Mouse (Mus musculus) heart, embryonic 15.5 days (tissue): Measurements from ENCODE around the gene Tshr. TPM values are rescaled to one million over a fixed set of nuclear protein-coding genes. Genes with fewer than 3 reads are reported as not detected.

Experiments
- ATAC-seq: fragments of 200-750 bp; cut with Nextera tagmentation; replicated peaks from 2 replicates; pipeline ENCODE4 v1.8.0; 2017; ENCODE audit warnings: low read depth, moderate TSS enrichment; ENCODE audit not compliant: insufficient number of reproducible peaks, insufficient read depth, low FRiP score
- H3K27ac ChIP-seq: fragments of 300-500 bp; sonication (generic); 2 replicates; pipeline ENCODE4 v1.5.1; 2015; ENCODE audit warnings: mild to moderate bottlenecking, inconsistent platforms
- H3K27me3 ChIP-seq: fragments of 300-500 bp; sonication (generic); 2 replicates; pipeline ENCODE4 v1.6.1; 2015; ENCODE audit warnings: inconsistent platforms
- H3K36me3 ChIP-seq: fragments of 300-500 bp; sonication (generic); 2 replicates; pipeline ENCODE4 v1.6.1; 2015; ENCODE audit warnings: mild to moderate bottlenecking, inconsistent platforms
- H3K4me1 ChIP-seq: fragments of 300-500 bp; sonication (generic); replicated peaks from 2 replicates; pipeline ENCODE4 v1.6.1; 2015; ENCODE audit warnings: inconsistent platforms
- H3K4me2 ChIP-seq: fragments of 300-500 bp; sonication (generic); 2 replicates; pipeline ENCODE4 v1.6.1; 2015; ENCODE audit warnings: inconsistent platforms, mild to moderate bottlenecking, moderate library complexity
- H3K4me3 ChIP-seq: fragments of 300-500 bp; sonication (generic); 2 replicates; pipeline ENCODE4 v1.5.1; 2015; ENCODE audit warnings: mild to moderate bottlenecking, inconsistent platforms
- H3K9ac ChIP-seq: fragments of 300-500 bp; sonication (generic); 2 replicates; pipeline ENCODE4 v1.6.1; 2015; ENCODE audit warnings: mild to moderate bottlenecking, inconsistent platforms
- H3K9me3 ChIP-seq: fragments of 300-500 bp; sonication (generic); replicated peaks from 2 replicates; pipeline ENCODE4 v1.6.1; 2016; ENCODE audit warnings: inconsistent platforms
- WGBS: fragments of 180-500 bp; shearing (Covaris S2); methylation state at CpG from one replicate; pipeline ENCODE4 v1.1.7; 2015; ENCODE audit warnings: mixed read lengths; 5-methylcytosine and 5-hydroxymethylcytosine counted together
- polyA plus RNA-seq: library from polyadenylated mRNA; unstranded; fragments of >200 nt; fragmentation: Nextera tagmentation; extraction: Ambion mirVana; gene quantifications from 2 replicates; pipeline ENCODE4 v1.2.1, GENCODE M21; 2015

Gene Tshr
- polyA plus RNA-seq, 1 experiment from 2014 or later, result 0.06 TPM

DNA sequence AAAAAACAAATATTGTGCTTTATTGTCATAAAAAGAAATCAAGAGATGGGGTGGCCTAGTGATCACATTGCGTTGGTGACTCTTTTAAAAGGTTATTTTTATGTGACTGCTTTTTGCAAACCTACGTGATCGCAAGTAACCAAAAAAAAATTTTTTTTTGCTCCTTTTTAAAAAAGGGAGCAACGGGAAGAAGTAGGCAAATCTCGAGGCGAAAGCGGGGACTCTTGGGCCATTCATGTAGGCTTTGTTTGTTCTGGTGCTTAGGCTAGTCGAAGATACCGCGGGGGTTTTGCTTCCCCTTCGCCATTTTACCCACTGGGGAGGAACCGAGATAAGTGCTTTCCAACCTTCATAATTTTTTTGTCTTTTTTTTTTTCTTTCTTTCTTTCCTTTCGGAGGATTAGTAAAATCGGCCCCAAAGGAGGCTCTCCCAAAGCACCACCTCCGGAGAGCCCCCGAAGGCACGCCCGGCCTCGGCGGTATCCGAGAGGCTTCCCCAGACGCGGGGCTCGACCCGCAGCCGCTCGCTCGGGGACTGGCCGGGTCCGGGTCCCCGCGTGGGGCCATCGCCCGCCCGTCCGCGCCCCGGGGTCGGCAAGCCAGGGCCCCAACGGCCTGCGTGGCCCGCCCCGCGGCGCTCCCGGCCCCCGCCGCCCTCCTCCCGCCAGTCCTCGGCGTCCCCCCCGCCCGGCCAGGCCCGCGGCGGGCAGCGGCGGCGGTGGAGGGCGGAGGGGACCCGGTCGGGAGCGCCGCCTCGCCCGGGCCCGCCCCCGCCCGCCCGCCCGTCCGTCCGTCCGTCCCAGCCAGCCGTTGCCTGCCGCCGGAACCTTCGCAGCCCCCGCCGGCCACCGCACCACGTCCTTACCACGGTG is 204.5 kb downstream of the Tshr start:
- peak; percentile 13 for ATAC-seq
- no peaks in the 10 kb centered on the region for H3K27me3 ChIP-seq

DNA sequence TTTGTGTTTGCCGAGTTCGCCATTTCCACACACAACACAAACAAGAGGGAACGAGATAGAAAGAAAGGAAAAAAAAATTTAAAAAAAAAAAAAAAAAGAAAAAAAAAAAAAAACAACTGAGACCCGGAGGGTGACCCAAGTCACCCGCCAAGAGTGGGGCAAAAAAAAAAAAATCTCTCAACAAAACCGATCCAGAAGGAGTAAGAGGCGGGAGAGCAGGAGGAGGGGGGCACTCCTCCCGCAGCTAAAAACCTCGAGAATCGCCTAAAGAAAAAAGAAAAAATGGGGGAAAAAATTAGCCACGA is 205.1 kb downstream of the Tshr start:
- Histone ChIP-seq H3K4me3 (peak overlapping the region; percentile 92), H3K9me3 (no peaks in the 10 kb centered on the region), H3K27me3 (no peaks in the 10 kb centered on the region), H3K4me1 (peaks cover 13% of the 10 kb centered on the region), H3K4me2 (peak overlapping the region; percentile 77), H3K9ac (peak overlapping the region; percentile 99), H3K36me3 (peaks cover 8% of the 10 kb centered on the region; the same call in 1 of the 2 replicates), H3K27ac (peak overlapping the region; percentile 100)
- under 1% methylated on average over 11 of the region's 11 CpGs for WGBS
- ATAC-seq, result no peak

More for the DNA sequence above, 204.5 kb downstream of the Tshr start:
- Histone ChIP-seq H3K4me3 (peak overlapping the region; percentile 92), H3K9ac (peak overlapping the region; percentile 99), H3K4me1 (peaks cover 13% of the 10 kb centered on the region), H3K36me3 (peaks cover 8% of the 10 kb centered on the region; the same call in 1 of the 2 replicates), H3K27ac (peak overlapping the region; percentile 100), H3K9me3 (no peaks in the 10 kb centered on the region), H3K4me2 (peak overlapping the region; percentile 77)
- WGBS, result under 1% methylated on average over 54 of the region's 83 CpGs

DNA sequence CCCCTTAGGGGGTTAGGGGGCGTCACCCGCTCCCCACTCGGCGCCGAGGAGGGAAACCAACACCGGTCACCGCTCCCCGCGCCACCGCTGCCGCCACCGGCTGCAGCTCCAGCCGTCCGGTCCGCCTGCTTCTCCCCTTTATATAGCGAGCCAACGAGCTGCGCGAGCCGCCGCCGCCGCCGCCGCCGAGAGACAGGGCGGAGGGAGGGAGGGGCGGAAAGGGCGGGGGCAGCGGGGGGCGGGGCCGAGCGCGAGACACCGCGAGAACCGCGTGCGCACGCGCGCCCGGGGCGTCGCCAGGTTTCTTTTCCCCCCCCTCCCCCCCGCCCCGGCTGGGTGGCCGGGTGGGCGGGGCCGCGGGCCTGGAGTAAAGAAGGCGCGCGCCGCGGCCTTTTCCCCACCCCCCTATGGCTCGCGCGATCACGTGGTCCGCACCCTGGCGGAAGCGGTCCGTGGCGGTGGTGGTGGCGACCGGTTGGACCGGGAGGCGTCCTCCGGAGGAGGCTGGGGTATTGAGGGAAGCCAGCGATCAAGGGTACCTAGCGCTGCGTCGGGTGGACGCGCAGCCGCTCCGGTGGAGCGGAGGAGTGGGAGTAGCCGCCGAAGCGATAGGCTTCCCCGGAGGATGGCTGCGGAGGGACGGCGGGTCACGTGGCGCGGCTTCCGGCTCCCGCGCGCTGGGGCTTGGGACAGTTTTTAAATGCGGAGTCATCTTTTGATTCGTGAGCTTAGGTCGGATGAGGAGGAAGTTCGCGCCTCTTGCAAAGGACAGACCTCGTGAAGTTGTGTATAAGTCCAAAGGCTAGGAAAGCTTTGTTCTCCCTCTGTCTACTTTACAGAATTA is 205.7 kb downstream of the Tshr start, which contains the start of gene Gtf2a1:
Gene Gtf2a1, minus strand, starts transcription at position 641 of the 844 bp plus-strand sequence.
- peak; percentile 85 for ATAC-seq
- H3K9me3 ChIP-seq, result no peaks in the 10 kb centered on the region
- H3K4me2 ChIP-seq, result peak within 1 kb of the TSS; percentile 78
- H3K27ac ChIP-seq, result peak within 1 kb of the TSS; percentile 100
- peak within 1 kb of the TSS; percentile 92 for H3K4me3 ChIP-seq
- under 1% methylated on average over 57 of the region's 99 CpGs for WGBS
- peak within 1 kb of the TSS; percentile 99 for H3K9ac ChIP-seq
- no peaks in the 10 kb centered on the region for H3K27me3 ChIP-seq
- H3K4me1 ChIP-seq, result peaks cover 13% of the 10 kb centered on the region
- peaks cover 5% of the 10 kb centered on the region; the same call in 1 of the 2 replicates for H3K36me3 ChIP-seq

DNA sequence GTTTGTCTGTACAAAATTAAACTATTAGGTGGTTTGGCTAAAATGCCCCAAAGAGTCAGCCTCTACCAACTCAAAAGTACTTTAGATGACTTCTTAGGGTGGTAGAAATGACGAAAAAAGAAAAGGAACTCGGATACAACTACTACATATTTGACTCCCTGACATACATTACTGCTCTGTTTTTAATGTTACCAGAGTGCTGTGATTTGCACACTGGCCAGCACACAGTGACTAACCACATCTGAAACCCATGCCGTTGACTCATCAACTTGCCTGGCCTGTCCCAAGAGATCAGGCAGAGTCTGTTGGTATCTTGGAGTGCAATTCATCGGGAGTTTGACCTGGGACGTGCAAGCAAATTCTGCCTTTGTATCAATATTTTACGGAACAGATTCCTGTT is 206.4 kb downstream of the Tshr start:
- Histone ChIP-seq H3K9me3 (no peaks in the 10 kb centered on the region), H3K9ac (peak overlapping the region; percentile 71), H3K27me3 (no peaks in the 10 kb centered on the region), H3K36me3 (peaks cover 3% of the 10 kb centered on the region; the same call in 1 of the 2 replicates), H3K4me3 (peak overlapping the region; percentile 92), H3K4me2 (peak overlapping the region; percentile 78), H3K4me1 (peaks cover 13% of the 10 kb centered on the region), H3K27ac (peak overlapping the region; percentile 100)
- ATAC-seq, result no peak
- WGBS, result 25% methylated on average over 6 of the region's 6 CpGs

DNA sequence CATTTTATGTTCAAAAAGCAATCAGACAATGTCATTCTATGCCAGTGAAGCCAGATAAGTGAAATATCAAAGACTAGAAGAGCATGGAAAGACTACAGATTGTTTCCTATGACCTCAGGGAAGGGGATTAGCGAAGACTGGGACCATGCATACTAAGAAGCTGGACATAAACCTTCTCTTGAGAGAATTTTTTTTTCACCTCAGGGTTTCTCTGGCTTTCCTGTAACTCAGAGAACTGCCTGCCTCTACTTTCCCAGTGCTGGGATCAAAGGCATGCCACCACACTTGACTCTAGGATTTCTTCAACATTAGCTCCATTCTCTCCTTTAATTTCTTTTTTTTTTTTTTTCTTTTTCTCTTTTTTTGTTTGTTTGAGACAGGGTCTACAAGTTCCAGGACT is 206.8 kb downstream of the Tshr start:
- peaks cover 13% of the 10 kb centered on the region for H3K4me1 ChIP-seq
- no peaks in the 10 kb centered on the region for H3K9me3 ChIP-seq
- 94% methylated on average over 1 of the region's 1 CpGs for WGBS
- H3K36me3 ChIP-seq, result no peaks in the 10 kb centered on the region
- H3K27ac ChIP-seq, result peak overlapping the region; percentile 100
- H3K4me2 ChIP-seq, result peak overlapping the region; percentile 78
- H3K4me3 ChIP-seq, result peak overlapping the region; percentile 92; the same call in 1 of the 2 replicates
- H3K27me3 ChIP-seq, result no peaks in the 10 kb centered on the region
- no peak overlapping the region; the same call in 1 of the 2 replicates for H3K9ac ChIP-seq
- no peak for ATAC-seq

DNA sequence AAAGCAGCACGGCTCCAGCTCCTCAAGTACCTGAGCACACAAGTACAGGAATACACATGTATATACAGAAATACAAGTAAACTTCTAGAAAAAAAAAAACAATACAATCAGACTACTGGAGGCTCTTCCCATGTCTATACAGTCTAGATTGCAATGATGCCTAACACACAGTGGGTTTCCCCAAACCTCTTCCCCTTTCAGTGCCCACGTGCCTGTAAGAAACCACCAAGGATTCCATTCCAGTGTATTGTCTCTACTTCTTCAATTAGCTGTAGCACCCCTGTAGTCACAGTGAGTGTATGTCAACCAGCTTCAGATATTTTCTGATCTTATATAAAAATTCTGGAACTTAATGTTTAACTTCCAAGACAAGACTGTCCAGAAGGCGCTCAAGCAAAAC is 207.8 kb downstream of the Tshr start:
- Histone ChIP-seq H3K27ac (no peak overlapping the region), H3K9ac (no peak overlapping the region), H3K36me3 (no peaks in the 10 kb centered on the region), H3K4me1 (peaks cover 9% of the 10 kb centered on the region), H3K4me2 (no peak overlapping the region), H3K4me3 (no peak overlapping the region), H3K27me3 (no peaks in the 10 kb centered on the region), H3K9me3 (no peaks in the 10 kb centered on the region)
- 90% methylated on average over 3 of the region's 3 CpGs for WGBS
- no peak for ATAC-seq

Other genes starting within 250 kb of the Tshr start
- 10.2 and 10.8 TPM in 2 replicates for gene Cep128, start 154 bp upstream of the Tshr start, polyA plus RNA-seq
- 24.5 and 27.9 TPM in 2 replicates for gene Gtf2a1, start 205.9 kb downstream of the Tshr start, polyA plus RNA-seq